Mouse (Mus musculus): ENCODE results near the gene Jam3. TPM values are rescaled to one million over a fixed set of nuclear protein-coding genes. Genes with fewer than 3 reads are reported as not detected.

The Jam3 gene
- polyA plus RNA-seq, 1 experiment = 5.1 TPM

GRCm38 (mm10) chr9:27146826-27147225 lies 8.4 kb downstream of the Jam3 start:
- H3K4me3 ChIP-seq (ENCODE audit: insufficient read depth, low read depth, low read length) = no peak overlapping the region
- peaks cover 5% of the 10 kb centered on the region for H3K4me1 ChIP-seq (ENCODE audit: control insufficient read depth, insufficient read depth, insufficient read length, low read length)
- H3K27ac ChIP-seq (replicated peaks; ENCODE audit: low read depth, low read length) = no peak overlapping the region

- H3K27ac ChIP-seq (replicated peaks; ENCODE audit: low read depth, low read length) = no peak overlapping the region
- H3K4me1 ChIP-seq (ENCODE audit: control insufficient read depth, insufficient read depth, insufficient read length, low read length) = peaks cover 4% of the 10 kb centered on the region
- no peak overlapping the region for H3K4me3 ChIP-seq (ENCODE audit: insufficient read depth, low read depth, low read length)
Observed at GRCm38 (mm10) chr9:27144996-27145395, 10.2 kb downstream of the Jam3 start.

- no peak overlapping the region for H3K27ac ChIP-seq (replicated peaks; ENCODE audit: low read depth, low read length)
- H3K4me3 ChIP-seq (ENCODE audit: insufficient read depth, low read depth, low read length) = no peak overlapping the region
- 0 out of 2 replicates have a peak, but pooled peaks cover 2% of the 10 kb centered on the region for H3K4me1 ChIP-seq (ENCODE audit: control insufficient read depth, insufficient read depth, insufficient read length, low read length)
Observed at GRCm38 (mm10) chr9:27144271-27144840, 10.9 kb downstream of the Jam3 start.

- Histone ChIP-seq H3K4me1 (ENCODE audit: control insufficient read depth, insufficient read depth, insufficient read length, low read length) (0 out of 2 replicates have a peak, but pooled peaks cover 2% of the 10 kb centered on the region), H3K4me3 (ENCODE audit: insufficient read depth, low read depth, low read length) (no peak overlapping the region), H3K27ac (replicated peaks; ENCODE audit: low read depth, low read length) (no peak overlapping the region)
Observed at GRCm38 (mm10) chr9:27140432-27141065, 14.7 kb downstream of the Jam3 start.

GRCm38 (mm10) chr9:27136651-27137050 lies 18.6 kb downstream of the Jam3 start:
- Histone ChIP-seq H3K27ac (replicated peaks; ENCODE audit: low read depth, low read length) (no peak overlapping the region), H3K4me3 (ENCODE audit: insufficient read depth, low read depth, low read length) (no peak overlapping the region), H3K4me1 (ENCODE audit: control insufficient read depth, insufficient read depth, insufficient read length, low read length) (peaks cover 6% of the 10 kb centered on the region)

- Histone ChIP-seq H3K4me3 (ENCODE audit: insufficient read depth, low read depth, low read length) (no peak overlapping the region), H3K27ac (replicated peaks; ENCODE audit: low read depth, low read length) (no peak overlapping the region), H3K4me1 (ENCODE audit: control insufficient read depth, insufficient read depth, insufficient read length, low read length) (peaks cover 6% of the 10 kb centered on the region)
Observed at GRCm38 (mm10) chr9:27135372-27135771, 19.8 kb downstream of the Jam3 start.

- Histone ChIP-seq H3K4me1 (ENCODE audit: control insufficient read depth, insufficient read depth, insufficient read length, low read length) (peaks cover 6% of the 10 kb centered on the region), H3K4me3 (ENCODE audit: insufficient read depth, low read depth, low read length) (no peak overlapping the region), H3K27ac (replicated peaks; ENCODE audit: low read depth, low read length) (no peak overlapping the region)
Observed at GRCm38 (mm10) chr9:27134410-27134809, 20.8 kb downstream of the Jam3 start.

- Histone ChIP-seq H3K4me1 (ENCODE audit: control insufficient read depth, insufficient read depth, insufficient read length, low read length) (peaks cover 13% of the 10 kb centered on the region), H3K27ac (replicated peaks; ENCODE audit: low read depth, low read length) (peak overlapping the region; percentile 46; the same call in 1 of the 2 replicates), H3K4me3 (ENCODE audit: insufficient read depth, low read depth, low read length) (no peak overlapping the region)
Observed at GRCm38 (mm10) chr9:27128629-27129028, 26.6 kb downstream of the Jam3 start.

- no peak overlapping the region for H3K4me3 ChIP-seq (ENCODE audit: insufficient read depth, low read depth, low read length)
- H3K4me1 ChIP-seq (ENCODE audit: control insufficient read depth, insufficient read depth, insufficient read length, low read length) = peaks cover 10% of the 10 kb centered on the region
- H3K27ac ChIP-seq (replicated peaks; ENCODE audit: low read depth, low read length) = peak overlapping the region; percentile 58
Observed at GRCm38 (mm10) chr9:27126543-27126942, 28.7 kb downstream of the Jam3 start.

- Histone ChIP-seq H3K27ac (replicated peaks; ENCODE audit: low read depth, low read length) (peak overlapping the region; percentile 79), H3K4me3 (ENCODE audit: insufficient read depth, low read depth, low read length) (no peak overlapping the region), H3K4me1 (ENCODE audit: control insufficient read depth, insufficient read depth, insufficient read length, low read length) (peaks cover 12% of the 10 kb centered on the region)
Observed at GRCm38 (mm10) chr9:27125450-27125849, 29.8 kb downstream of the Jam3 start.

- H3K27ac ChIP-seq (replicated peaks; ENCODE audit: low read depth, low read length) = no peak overlapping the region
- peaks cover 12% of the 10 kb centered on the region for H3K4me1 ChIP-seq (ENCODE audit: control insufficient read depth, insufficient read depth, insufficient read length, low read length)
Observed at GRCm38 (mm10) chr9:27123947-27124346, 31.3 kb downstream of the Jam3 start.

GRCm38 (mm10) chr9:27122963-27123362 lies 32.3 kb downstream of the Jam3 start:
- H3K27ac ChIP-seq (replicated peaks; ENCODE audit: low read depth, low read length) = no peak overlapping the region
- H3K4me3 ChIP-seq (ENCODE audit: insufficient read depth, low read depth, low read length) = no peak overlapping the region
- peaks cover 7% of the 10 kb centered on the region for H3K4me1 ChIP-seq (ENCODE audit: control insufficient read depth, insufficient read depth, insufficient read length, low read length)

More at GRCm38 (mm10) chr9:27123947-27124346, 31.3 kb downstream of the Jam3 start:
- no peak overlapping the region for H3K4me3 ChIP-seq (ENCODE audit: insufficient read depth, low read depth, low read length)

GRCm38 (mm10) chr9:27122076-27122475 lies 33.1 kb downstream of the Jam3 start:
- peaks cover 6% of the 10 kb centered on the region for H3K4me1 ChIP-seq (ENCODE audit: control insufficient read depth, insufficient read depth, insufficient read length, low read length)
- H3K27ac ChIP-seq (replicated peaks; ENCODE audit: low read depth, low read length) = no peak overlapping the region; the same call in 1 of the 2 replicates
- H3K4me3 ChIP-seq (ENCODE audit: insufficient read depth, low read depth, low read length) = no peak overlapping the region

- Histone ChIP-seq H3K4me1 (ENCODE audit: control insufficient read depth, insufficient read depth, insufficient read length, low read length) (peaks cover 6% of the 10 kb centered on the region), H3K4me3 (ENCODE audit: insufficient read depth, low read depth, low read length) (no peak overlapping the region), H3K27ac (replicated peaks; ENCODE audit: low read depth, low read length) (peak overlapping the region; percentile 21)
Observed at GRCm38 (mm10) chr9:27121254-27121653, 34.0 kb downstream of the Jam3 start.

GRCm38 (mm10) chr9:27111756-27112155 lies 43.5 kb downstream of the Jam3 start:
- H3K27ac ChIP-seq (replicated peaks; ENCODE audit: low read depth, low read length) = peak overlapping the region; percentile 74
- H3K4me3 ChIP-seq (ENCODE audit: insufficient read depth, low read depth, low read length) = no peak overlapping the region
- peaks cover 25% of the 10 kb centered on the region; the same call in 1 of the 2 replicates for H3K4me1 ChIP-seq (ENCODE audit: control insufficient read depth, insufficient read depth, insufficient read length, low read length)

GRCm38 (mm10) chr9:27110681-27111080 lies 44.5 kb downstream of the Jam3 start:
- H3K4me3 ChIP-seq (ENCODE audit: insufficient read depth, low read depth, low read length) = no peak overlapping the region
- peak overlapping the region; percentile 95 for H3K27ac ChIP-seq (replicated peaks; ENCODE audit: low read depth, low read length)
- peaks cover 25% of the 10 kb centered on the region; the same call in 1 of the 2 replicates for H3K4me1 ChIP-seq (ENCODE audit: control insufficient read depth, insufficient read depth, insufficient read length, low read length)

All from brown adipose tissue, adult 24 weeks (tissue).